24 mouse cellular contexts compared by ENCODE assay signal in genomic region chr7:144609568-144609967, GRCm38 (mm10). TPM values are rescaled to one million over a fixed set of nuclear protein-coding genes. Genes with fewer than 3 reads are reported as not detected.
A peak's percentile ranks its signal among the peaks of the same experiment; 100 is the strongest.
DNase-seq lines count a peak whose midpoint lies in the region; ATAC-seq and TF ChIP-seq lines count a peak whose summit lies in the region.
"Had no signal": no experiment of that assay in that cellular context is flagged by ENCODE, and none has a peak within 500 bp of the region (broad histone marks: within the 10 kb centered on the region; RNA-seq: fewer than 3 reads in every experiment).

No protein-coding gene starts in this region.

- no peak overlapping the region for H3K4me2 ChIP-seq in lung, embryonic 14.5 days
- H3K4me2 ChIP-seq in lung, postnatal 0 days (replicated peaks; ENCODE audit: low read depth, low read length): no peak overlapping the region
- H3K4me2 ChIP-seq in forebrain, embryonic 16.5 days (ENCODE audit: low read length): no peak overlapping the region
- H3K4me2 ChIP-seq: forebrain, embryonic 13.5 days; heart, embryonic 13.5 days; hindbrain, embryonic 14.5 days had no signal

- peak; percentile 13 for DNase-seq in A20 (ENCODE audit: low read depth, low spot score)
- DNase-seq in lung, embryonic 14.5 days: peak; percentile 69
- DNase-seq in lung, postnatal 0 days (ENCODE audit: low spot score): peak; percentile 91
- DNase-seq in lung, postnatal 25 days (ENCODE audit: low spot score): peak; percentile 82
- DNase-seq in heart, adult 11 months: no peak
- no peak for DNase-seq in left cerebral cortex, adult 11 months (ENCODE audit: low spot score)
- no peak for DNase-seq in frontal cortex, postnatal 36 days (ENCODE audit: low spot score in 2 of 2)
- DNase-seq: adrenal gland, postnatal 10 days; adrenal gland, postnatal 36 days; cerebellum, adult 18-20 months; cerebellum, adult 9-10 months; cerebellum, postnatal 14 days; forebrain, postnatal 0 days; gastrocnemius, postnatal 25 days; heart, adult 2 months; heart, postnatal 14 days; heart, postnatal 4 days had no signal

- H3K4me1 ChIP-seq in lung, embryonic 14.5 days (ENCODE audit: insufficient read depth): no peaks in the 10 kb centered on the region
- no peaks in the 10 kb centered on the region for H3K4me1 ChIP-seq in lung, postnatal 0 days (ENCODE audit: insufficient read depth, low read depth, low read length)
- H3K4me1 ChIP-seq in forebrain, embryonic 16.5 days (replicated peaks; ENCODE audit: control insufficient read depth, insufficient read depth, low read length): no peaks in the 10 kb centered on the region; the same call in 1 of the 2 replicates

- peak overlapping the region; percentile 77 for H3K27ac ChIP-seq in lung, embryonic 14.5 days (ENCODE audit: low read depth)
- H3K27ac ChIP-seq in lung, postnatal 0 days (ENCODE audit: low read length): 0 out of 2 replicates have a peak overlapping the region, but pooled peaks have one; percentile 20
- H3K27ac ChIP-seq in forebrain, embryonic 16.5 days (ENCODE audit: low read length): no peak overlapping the region
- H3K27ac ChIP-seq: forebrain, embryonic 13.5 days; heart, adult 2 months; heart, embryonic 10.5 days; heart, embryonic 13.5 days; hindbrain, embryonic 14.5 days had no signal

- H3K9ac ChIP-seq in lung, embryonic 14.5 days: no peak overlapping the region
- no peak overlapping the region for H3K9ac ChIP-seq in lung, postnatal 0 days (replicated peaks; ENCODE audit: low read depth)
- no peak overlapping the region for H3K9ac ChIP-seq in forebrain, embryonic 16.5 days (replicated peaks; ENCODE audit: low read depth, low read length)
- H3K9ac ChIP-seq: forebrain, embryonic 13.5 days; forebrain, postnatal 0 days; heart, embryonic 13.5 days; hindbrain, embryonic 14.5 days had no signal

- H3K36me3 ChIP-seq in lung, embryonic 14.5 days (ENCODE audit: insufficient read depth): peaks cover 5% of the 10 kb centered on the region; the same call in 1 of the 2 replicates
- no peaks in the 10 kb centered on the region for H3K36me3 ChIP-seq in lung, postnatal 0 days (ENCODE audit: insufficient read depth, low read length)
- H3K36me3 ChIP-seq in forebrain, embryonic 16.5 days (ENCODE audit: control insufficient read depth, insufficient read depth): no peaks in the 10 kb centered on the region
- H3K36me3 ChIP-seq: heart, embryonic 13.5 days had no signal

- peak; percentile 75; the same call in 1 of the 2 replicates for ATAC-seq in lung, embryonic 14.5 days (ENCODE audit: insufficient read depth)
- ATAC-seq in lung, postnatal 0 days: peak; percentile 89
- no peak for ATAC-seq in forebrain, embryonic 16.5 days
- ATAC-seq: activated CD4-positive, CD25-positive, alpha-beta regulatory T cell, adult 4 months; forebrain, embryonic 13.5 days; forebrain, postnatal 0 days had no signal

- WGBS in lung, embryonic 14.5 days: 59% methylated on average over 7 of the region's 7 CpGs
- WGBS in lung, postnatal 0 days: 56% methylated on average over 7 of the region's 7 CpGs
- 79% methylated on average over 7 of the region's 7 CpGs for WGBS in forebrain, embryonic 16.5 days

- H3K4me3 ChIP-seq in lung, embryonic 14.5 days (ENCODE audit: low read depth, low read length): no peak overlapping the region
- no peak overlapping the region for H3K4me3 ChIP-seq in lung, postnatal 0 days (ENCODE audit: low read depth, low read length)
- no peak overlapping the region for H3K4me3 ChIP-seq in forebrain, embryonic 16.5 days (replicated peaks; ENCODE audit: low read length)
- H3K4me3 ChIP-seq: forebrain, embryonic 10.5 days; forebrain, embryonic 13.5 days; heart, adult 2 months; heart, embryonic 10.5 days; heart, embryonic 13.5 days had no signal

- H3K27me3 ChIP-seq in lung, embryonic 14.5 days (ENCODE audit: insufficient read depth, low read length): no peaks in the 10 kb centered on the region
- H3K27me3 ChIP-seq in lung, postnatal 0 days (replicated peaks; ENCODE audit: insufficient read depth, low read length): no peaks in the 10 kb centered on the region
- H3K27me3 ChIP-seq in forebrain, embryonic 16.5 days (replicated peaks; ENCODE audit: control insufficient read depth, insufficient read depth, low read length): no peaks in the 10 kb centered on the region
- H3K27me3 ChIP-seq: forebrain, embryonic 13.5 days; heart, embryonic 13.5 days had no signal

- TF ChIP-seq CTCF in lung, embryonic 14.5 days (IDR thresholded peaks at IDR 0.05; ENCODE audit: low read depth): no peak
- no peak for TF ChIP-seq CTCF in lung, postnatal 0 days (IDR thresholded peaks at IDR 0.05)

- TF ChIP-seq EP300 in lung, postnatal 0 days (IDR thresholded peaks at IDR 0.05): peak; percentile 79

- H3K9me3 ChIP-seq in lung, embryonic 14.5 days (ENCODE audit: low read depth, low read length): no peaks in the 10 kb centered on the region
- H3K9me3 ChIP-seq in lung, postnatal 0 days (ENCODE audit: low read length): no peaks in the 10 kb centered on the region
- no peaks in the 10 kb centered on the region for H3K9me3 ChIP-seq in forebrain, embryonic 16.5 days (ENCODE audit: control insufficient read depth, low read length)
- H3K9me3 ChIP-seq: forebrain, embryonic 10.5 days; forebrain, embryonic 13.5 days; heart, embryonic 10.5 days; heart, embryonic 13.5 days had no signal

RNA-seq across cellular contexts. Expression of gene Fadd, which starts 27.3 kb away (rescaled TPM):
- 12.8 and 13.4 TPM in 2 replicates for polyA plus RNA-seq in lung, embryonic 14.5 days (2014; fragmentation: Nextera tagmentation; extraction: Ambion mirVana)
- polyA plus RNA-seq in lung, postnatal 0 days (2015; fragmentation: Nextera tagmentation; extraction: Ambion mirVana): 7.4 and 8.1 TPM in 2 replicates
- 5.2 and 5.8 TPM in 2 replicates for polyA plus RNA-seq in forebrain, embryonic 16.5 days (2015; fragmentation: Nextera tagmentation; extraction: Ambion mirVana)

RNA-seq across cellular contexts. Expression of gene Ppfia1, which starts 56.0 kb away (rescaled TPM):
- polyA plus RNA-seq in lung, embryonic 14.5 days (2014; fragmentation: Nextera tagmentation; extraction: Ambion mirVana): 42.7 and 47.6 TPM in 2 replicates
- 19.7 and 22.0 TPM in 2 replicates for polyA plus RNA-seq in lung, postnatal 0 days (2015; fragmentation: Nextera tagmentation; extraction: Ambion mirVana)
- 30.4 and 34.6 TPM in 2 replicates for polyA plus RNA-seq in forebrain, embryonic 16.5 days (2015; fragmentation: Nextera tagmentation; extraction: Ambion mirVana)

Comparison
In these comparisons a context has a peak if more than half of its experiments do, and no peak if none do; other contexts are left out.
1. DNase-seq: peak in A20 (single experiment), lung, embryonic 14.5 days (single experiment), lung, postnatal 0 days (single experiment) and lung, postnatal 25 days (single experiment); none in heart, adult 11 months (single experiment), left cerebral cortex, adult 11 months (single experiment) and frontal cortex, postnatal 36 days (0 of 2).